Mouse (Mus musculus) bone marrow macrophage, adult 2 months (primary cell): ENCODE data around the gene Cnpy2. TPM values are rescaled to one million over a fixed set of nuclear protein-coding genes. Genes with fewer than 3 reads are reported as not detected.

Source experiments
- H3K27ac ChIP-seq: 2 replicates; pipeline ENCODE4 v1.5.1; 2012; ENCODE audit warnings: low read depth, low read length; ENCODE audit not compliant: insufficient read depth
- H3K4me1 ChIP-seq: 2 replicates; pipeline ENCODE4 v1.6.1; 2012; ENCODE audit warnings: low read length; ENCODE audit not compliant: control insufficient read depth, insufficient read depth
- H3K4me3 ChIP-seq: 2 replicates; pipeline ENCODE4 v1.5.1; 2012; ENCODE audit warnings: mild to moderate bottlenecking, low read length, moderate library complexity; ENCODE audit not compliant: insufficient read depth
- CTCF ChIP-seq: IDR thresholded peaks from 2 replicates; pipeline ENCODE4 v1.5.1; 2012; ENCODE audit warnings: low read depth, mild to moderate bottlenecking, low read length, moderate library complexity
- POLR2A ChIP-seq: IDR thresholded peaks from 2 replicates; pipeline ENCODE4 v1.6.1; 2012; ENCODE audit warnings: mild to moderate bottlenecking, low read depth, low read length, borderline replicate concordance
- polyA plus RNA-seq: library from polyadenylated mRNA; stranded (reverse); fragments of >200 nt; gene quantifications from 2 replicates; pipeline ENCODE4 v1.2.4, GENCODE M21; 2012; ENCODE audit not compliant: missing spikeins, insufficient read depth, insufficient read length

Cnpy2 gene
- polyA plus RNA-seq, 1 experiment: 78.6 TPM

GRCm38 (mm10) chr10:128337306-128338181 is 15.3 kb downstream of the Cnpy2 start, which contains the start of gene Cs:
Gene Cs (plus strand): TSS chr10:128337734.
- Histone ChIP-seq H3K4me1 (peaks cover 17% of the 10 kb centered on the region), H3K4me3 (peak within 1 kb of the TSS; percentile 91), H3K27ac (peak within 1 kb of the TSS; percentile 82)
- TF ChIP-seq POLR2A (no peak), CTCF (no peak)

- peaks cover 23% of the 10 kb centered on the region for H3K4me1 ChIP-seq
- peak overlapping the region; percentile 91 for H3K4me3 ChIP-seq
- no peak for TF ChIP-seq POLR2A
- TF ChIP-seq CTCF: no peak
- H3K27ac ChIP-seq: peak overlapping the region; percentile 82
These were observed 16.2 kb downstream of the Cnpy2 start for GRCm38 (mm10) chr10:128338415-128338814.

- Histone ChIP-seq H3K27ac (no peak overlapping the region), H3K4me1 (peaks cover 28% of the 10 kb centered on the region), H3K4me3 (peak overlapping the region; percentile 91; the same call in 1 of the 2 replicates)
- TF ChIP-seq POLR2A (no peak), CTCF (no peak)
These were observed 16.7 kb downstream of the Cnpy2 start for GRCm38 (mm10) chr10:128338948-128339347.

GRCm38 (mm10) chr10:128340257-128340656 is 18.0 kb downstream of the Cnpy2 start:
- no peak overlapping the region for H3K27ac ChIP-seq
- H3K4me3 ChIP-seq: no peak overlapping the region
- peaks cover 31% of the 10 kb centered on the region for H3K4me1 ChIP-seq
- TF ChIP-seq CTCF (no peak), POLR2A (no peak)

GRCm38 (mm10) chr10:128343436-128343835 is 21.2 kb downstream of the Cnpy2 start:
- H3K4me1 ChIP-seq: peaks cover 36% of the 10 kb centered on the region
- no peak overlapping the region for H3K4me3 ChIP-seq
- TF ChIP-seq CTCF (no peak), POLR2A (no peak)
- H3K27ac ChIP-seq: peak overlapping the region; percentile 38

GRCm38 (mm10) chr10:128344568-128345275 is 22.5 kb downstream of the Cnpy2 start:
- Histone ChIP-seq H3K27ac (peak overlapping the region; percentile 59), H3K4me1 (peaks cover 31% of the 10 kb centered on the region), H3K4me3 (peak overlapping the region; percentile 40)
- TF ChIP-seq POLR2A (no peak), CTCF (no peak)

GRCm38 (mm10) chr10:128347541-128347940 is 25.3 kb downstream of the Cnpy2 start:
- H3K4me3 ChIP-seq: no peak overlapping the region
- H3K4me1 ChIP-seq: peaks cover 23% of the 10 kb centered on the region
- no peak for TF ChIP-seq POLR2A
- no peak for TF ChIP-seq CTCF
- no peak overlapping the region for H3K27ac ChIP-seq

- Histone ChIP-seq H3K4me1 (no peaks in the 10 kb centered on the region), H3K4me3 (no peak overlapping the region), H3K27ac (no peak overlapping the region)
- TF ChIP-seq POLR2A (no peak), CTCF (peak; percentile 46)
These were observed 36.5 kb downstream of the Cnpy2 start for GRCm38 (mm10) chr10:128358796-128359195.

GRCm38 (mm10) chr10:128359226-128359625 is 37.0 kb downstream of the Cnpy2 start:
- Histone ChIP-seq H3K4me3 (no peak overlapping the region), H3K27ac (no peak overlapping the region), H3K4me1 (no peaks in the 10 kb centered on the region)
- TF ChIP-seq CTCF (no peak), POLR2A (no peak)

- no peak overlapping the region for H3K27ac ChIP-seq
- H3K4me3 ChIP-seq: no peak overlapping the region
- TF ChIP-seq POLR2A: no peak
- TF ChIP-seq CTCF: no peak
- no peaks in the 10 kb centered on the region for H3K4me1 ChIP-seq
These were observed 39.6 kb downstream of the Cnpy2 start for GRCm38 (mm10) chr10:128361836-128362235.
